Mouse (Mus musculus): Measurements from ENCODE around the gene Asz1. TPM values are rescaled to one million over a fixed set of nuclear protein-coding genes. Genes with fewer than 3 reads are reported as not detected.

Asz1 gene
- total RNA-seq, 2 experiments from 2014 or later = not detected

- DNase-seq (ENCODE audit: low spot score in 2 of 2) = no peak
Measured at GRCm38 (mm10) chr6:18013346-18013745, 95.5 kb downstream of the Asz1 start.

DNA sequence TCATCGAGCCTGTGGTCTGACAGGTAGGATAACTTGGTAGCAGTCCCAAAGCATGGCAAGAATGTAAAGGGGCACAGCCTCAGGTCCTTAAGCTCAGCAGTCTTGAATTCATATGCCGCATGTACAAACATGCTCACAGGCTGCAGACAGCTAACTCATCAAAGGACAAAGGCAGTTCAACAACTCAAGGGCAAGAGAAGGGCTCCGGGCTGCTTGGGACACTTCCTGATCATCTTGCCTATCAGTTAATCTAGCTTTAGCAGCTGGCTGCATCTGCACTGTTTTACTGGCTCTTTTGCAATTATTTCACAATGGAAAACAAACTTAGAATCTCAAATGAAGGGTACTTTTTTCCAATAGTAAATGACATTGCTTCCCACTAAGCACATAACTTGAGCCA, 101.5 kb downstream of the Asz1 start:
- no peak for DNase-seq (ENCODE audit: low spot score in 2 of 2)

- no peak for DNase-seq (ENCODE audit: low spot score in 2 of 2)
Measured at GRCm38 (mm10) chr6:18002065-18002464, 106.8 kb downstream of the Asz1 start.

Other genes with a start within 250 kb of the Asz1 start
- 1 to 10 TPM; 5.0 to 6.3 TPM for gene Wnt2, start 78.5 kb downstream of the Asz1 start, total RNA-seq (2021)
- under 1 TPM; 0.58 to 0.80 TPM for gene Cftr, start 61.6 kb upstream of the Asz1 start, total RNA-seq (2021)